ENCODE assay signal across 25 mouse cellular contexts in the genomic region with DNA sequence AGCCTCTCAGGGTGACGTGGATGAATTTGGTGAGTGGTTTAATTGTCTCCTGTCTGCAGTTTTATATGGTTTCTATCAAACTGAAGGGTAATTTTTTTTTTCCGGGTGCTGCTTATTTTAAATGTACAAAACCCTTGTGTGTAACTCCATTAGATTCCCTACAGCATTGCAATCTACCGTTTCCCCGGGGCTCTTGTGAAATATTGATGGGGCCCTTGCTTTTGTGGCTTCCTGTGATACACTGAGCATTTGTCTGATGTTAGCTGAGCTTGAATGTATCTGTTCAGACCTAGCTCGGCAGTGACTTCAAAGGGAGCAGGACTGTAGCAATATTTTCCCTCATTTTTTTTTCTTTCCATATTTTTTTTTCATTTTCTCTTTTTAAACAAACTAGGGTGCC.
DNase-seq lines count a peak whose midpoint lies in the region; ATAC-seq and TF ChIP-seq lines count a peak whose summit lies in the region.
"Had no signal": no experiment of that assay in that cellular context is flagged by ENCODE, and none has a peak within 500 bp of the region (broad histone marks: within the 10 kb centered on the region; RNA-seq: fewer than 3 reads in every experiment).

No protein-coding gene starts in this region.

- intact Hi-C loops in left cerebral cortex, postnatal 10 days (cut with DNase I): no loop called here

- no peak for TF ChIP-seq CTCF in brain, embryonic 14.5 days (IDR thresholded peaks at IDR 0.05; ENCODE audit: borderline replicate concordance, extremely low read depth, insufficient read depth, insufficient read length)

- no peak overlapping the region for H3K4me3 ChIP-seq in hindbrain, embryonic 12.5 days
- H3K4me3 ChIP-seq in hindbrain, embryonic 11.5 days (ENCODE audit: low read depth, low read length): no peak overlapping the region
- H3K4me3 ChIP-seq in midbrain, embryonic 15.5 days: no peak overlapping the region
- no peak overlapping the region for H3K4me3 ChIP-seq in midbrain, embryonic 16.5 days (ENCODE audit: low read depth, low read length)
- no peak overlapping the region for H3K4me3 ChIP-seq in neural tube, embryonic 14.5 days (ENCODE audit: low read depth, low read length)
- H3K4me3 ChIP-seq: forebrain, embryonic 10.5 days; forebrain, embryonic 13.5 days; gastrocnemius, adult 2 months; heart, embryonic 12.5 days; heart, embryonic 15.5 days had no signal

- H3K36me3 ChIP-seq in hindbrain, embryonic 12.5 days: no peaks in the 10 kb centered on the region
- no peaks in the 10 kb centered on the region for H3K36me3 ChIP-seq in hindbrain, embryonic 11.5 days (ENCODE audit: control insufficient read depth, insufficient read depth, low read length)
- no peaks in the 10 kb centered on the region for H3K36me3 ChIP-seq in midbrain, embryonic 15.5 days (replicated peaks)
- no peaks in the 10 kb centered on the region for H3K36me3 ChIP-seq in midbrain, embryonic 16.5 days (ENCODE audit: control insufficient read depth, insufficient read depth, low read length)
- no peaks in the 10 kb centered on the region for H3K36me3 ChIP-seq in neural tube, embryonic 14.5 days (ENCODE audit: control insufficient read depth, insufficient read depth, low read length)
- H3K36me3 ChIP-seq: forebrain, embryonic 10.5 days; heart, embryonic 12.5 days; heart, embryonic 15.5 days had no signal

- H3K9ac ChIP-seq in hindbrain, embryonic 12.5 days: no peak overlapping the region
- no peak overlapping the region for H3K9ac ChIP-seq in hindbrain, embryonic 11.5 days (ENCODE audit: low read depth, low read length)
- no peak overlapping the region for H3K9ac ChIP-seq in midbrain, embryonic 15.5 days
- no peak overlapping the region for H3K9ac ChIP-seq in midbrain, embryonic 16.5 days (ENCODE audit: low read depth, low read length)
- H3K9ac ChIP-seq in neural tube, embryonic 14.5 days (replicated peaks; ENCODE audit: low read depth, low read length): no peak overlapping the region
- H3K9ac ChIP-seq: forebrain, embryonic 13.5 days; heart, embryonic 12.5 days; heart, embryonic 15.5 days; hindbrain, embryonic 14.5 days had no signal

- TF ChIP-seq POLR2A in brain, embryonic 14.5 days (IDR thresholded peaks at IDR 0.05; ENCODE audit: borderline replicate concordance, extremely low read depth, insufficient read depth, insufficient read length, poor library complexity, severe bottlenecking): no peak

- no peak overlapping the region for H3K4me2 ChIP-seq in hindbrain, embryonic 12.5 days (replicated peaks)
- no peak overlapping the region for H3K4me2 ChIP-seq in hindbrain, embryonic 11.5 days (replicated peaks; ENCODE audit: low read depth, low read length)
- H3K4me2 ChIP-seq in midbrain, embryonic 15.5 days: no peak overlapping the region
- no peak overlapping the region for H3K4me2 ChIP-seq in midbrain, embryonic 16.5 days (ENCODE audit: low read length)
- H3K4me2 ChIP-seq in neural tube, embryonic 14.5 days (ENCODE audit: low read depth, low read length): no peak overlapping the region
- H3K4me2 ChIP-seq: forebrain, embryonic 13.5 days; heart, embryonic 12.5 days; heart, embryonic 15.5 days; hindbrain, embryonic 14.5 days had no signal

- no peaks in the 10 kb centered on the region for H3K9me3 ChIP-seq in hindbrain, embryonic 12.5 days (replicated peaks)
- no peaks in the 10 kb centered on the region for H3K9me3 ChIP-seq in hindbrain, embryonic 11.5 days (ENCODE audit: control insufficient read depth, low read length)
- H3K9me3 ChIP-seq in midbrain, embryonic 15.5 days: no peaks in the 10 kb centered on the region
- H3K9me3 ChIP-seq in midbrain, embryonic 16.5 days (replicated peaks; ENCODE audit: control insufficient read depth, low read length, poor library complexity, severe bottlenecking): no peaks in the 10 kb centered on the region
- no peaks in the 10 kb centered on the region for H3K9me3 ChIP-seq in neural tube, embryonic 14.5 days (ENCODE audit: control insufficient read depth, low read length)
- H3K9me3 ChIP-seq: forebrain, embryonic 10.5 days; forebrain, embryonic 13.5 days; heart, embryonic 15.5 days had no signal

- peak overlapping the region; percentile 30 for H3K27ac ChIP-seq in hindbrain, embryonic 12.5 days
- H3K27ac ChIP-seq in hindbrain, embryonic 11.5 days (ENCODE audit: low read depth, low read length): no peak overlapping the region
- H3K27ac ChIP-seq in midbrain, embryonic 15.5 days: peak overlapping the region; percentile 63; the same call in 1 of the 2 replicates
- H3K27ac ChIP-seq in midbrain, embryonic 16.5 days (ENCODE audit: low read length): no peak overlapping the region
- H3K27ac ChIP-seq in neural tube, embryonic 14.5 days (ENCODE audit: low read depth, low read length): peak overlapping the region; percentile 64; the same call in 1 of the 2 replicates
- H3K27ac ChIP-seq: forebrain, embryonic 10.5 days; forebrain, embryonic 13.5 days; gastrocnemius, adult 2 months; heart, embryonic 15.5 days; hindbrain, embryonic 14.5 days had no signal

- ATAC-seq in hindbrain, embryonic 12.5 days (ENCODE audit: low FRiP score): no peak
- ATAC-seq in hindbrain, embryonic 11.5 days (ENCODE audit: low FRiP score): no peak
- ATAC-seq in midbrain, embryonic 15.5 days (replicated peaks): 0 out of 2 replicates have a peak, but pooled peaks have one; percentile 45
- no peak for ATAC-seq in midbrain, embryonic 16.5 days
- no peak for ATAC-seq in neural tube, embryonic 14.5 days (ENCODE audit: low read depth)
- ATAC-seq: activated CD4-positive, CD25-positive, alpha-beta regulatory T cell, adult 4 months; forebrain, embryonic 13.5 days; forebrain, embryonic 16.5 days had no signal

- DNase-seq in hindbrain, embryonic 11.5 days (ENCODE audit: low spot score): no peak
- DNase-seq in brain, embryonic 14.5 days (ENCODE audit: low read depth): peak; percentile 43
- DNase-seq in left cerebral cortex, postnatal 10 days (ENCODE audit: extremely low spot score in 1 of 2, low spot score in 2 of 2): no peak
- DNase-seq in layer of hippocampus, postnatal 10 days (ENCODE audit: low spot score in 2 of 2): no peak
- DNase-seq: adrenal gland, adult 8-10 months; adrenal gland, postnatal 25 days; cerebellum, adult 18-20 months; cerebellum, adult 9-10 months; cerebellum, postnatal 14 days; gastrocnemius, adult 2 months; gastrocnemius, postnatal 14 days; heart, adult 18-20 months; heart, postnatal 10 days; heart, postnatal 4 days had no signal

- 54% methylated on average over 5 of the region's 5 CpGs for WGBS in hindbrain, embryonic 12.5 days
- 63% methylated on average over 5 of the region's 5 CpGs for WGBS in hindbrain, embryonic 11.5 days
- WGBS in midbrain, embryonic 15.5 days: 42% methylated on average over 5 of the region's 5 CpGs
- 42% methylated on average over 5 of the region's 5 CpGs for WGBS in midbrain, embryonic 16.5 days
- WGBS in neural tube, embryonic 14.5 days: 18% methylated on average over 5 of the region's 5 CpGs

- peaks cover 19% of the 10 kb centered on the region for H3K4me1 ChIP-seq in hindbrain, embryonic 12.5 days
- H3K4me1 ChIP-seq in hindbrain, embryonic 11.5 days (replicated peaks; ENCODE audit: control insufficient read depth, insufficient read depth, low read length): peaks cover 2% of the 10 kb centered on the region; the same call in 1 of the 2 replicates
- H3K4me1 ChIP-seq in midbrain, embryonic 15.5 days: peaks cover 7% of the 10 kb centered on the region
- peaks cover 13% of the 10 kb centered on the region for H3K4me1 ChIP-seq in midbrain, embryonic 16.5 days (ENCODE audit: control insufficient read depth, insufficient read depth, low read length)
- peaks cover 8% of the 10 kb centered on the region; the same call in 1 of the 2 replicates for H3K4me1 ChIP-seq in neural tube, embryonic 14.5 days (ENCODE audit: control insufficient read depth, insufficient read depth, low read length)
- H3K4me1 ChIP-seq: forebrain, embryonic 13.5 days had no signal

- no peaks in the 10 kb centered on the region for H3K27me3 ChIP-seq in hindbrain, embryonic 12.5 days
- no peaks in the 10 kb centered on the region; the same call in 1 of the 2 replicates for H3K27me3 ChIP-seq in hindbrain, embryonic 11.5 days (ENCODE audit: control insufficient read depth, insufficient read depth, low read length)
- H3K27me3 ChIP-seq in midbrain, embryonic 15.5 days (replicated peaks): no peaks in the 10 kb centered on the region
- no peaks in the 10 kb centered on the region for H3K27me3 ChIP-seq in midbrain, embryonic 16.5 days (ENCODE audit: control insufficient read depth, insufficient read depth, low read depth, low read length)
- no peaks in the 10 kb centered on the region for H3K27me3 ChIP-seq in neural tube, embryonic 14.5 days (ENCODE audit: control insufficient read depth, insufficient read depth, low read length)
- H3K27me3 ChIP-seq: forebrain, embryonic 13.5 days; heart, embryonic 15.5 days had no signal

Comparison
In these comparisons a context has a peak if more than half of its experiments do, and no peak if none do; other contexts are left out.
1. H3K27ac ChIP-seq: peak in hindbrain, embryonic 12.5 days (single experiment), midbrain, embryonic 15.5 days (single experiment) and neural tube, embryonic 14.5 days (single experiment); none in hindbrain, embryonic 11.5 days (single experiment) and midbrain, embryonic 16.5 days (single experiment).